Mouse (Mus musculus) heart, postnatal 0 days (tissue): ENCODE results near the gene Azi2. TPM values are rescaled to one million over a fixed set of nuclear protein-coding genes. Genes with fewer than 3 reads are reported as not detected.

ENCODE experiments used
- ATAC-seq: fragments of 200-750 bp; cut with Nextera tagmentation; 2 replicates; pipeline ENCODE4 v1.8.0; 2017; ENCODE audit warnings: low read depth, moderate number of reproducible peaks, moderate library complexity; ENCODE audit not compliant: insufficient read depth
- DNase-seq: peaks from one replicate; pipeline ENCODE4 v3.0.0-alpha.2; 2016; ENCODE audit warnings: low spot score
- H3K27ac ChIP-seq: fragments of 300-500 bp; sonication (generic); 2 replicates; pipeline ENCODE4 v1.5.1; 2014; ENCODE audit warnings: low read depth, mild to moderate bottlenecking
- H3K27me3 ChIP-seq: fragments of 300-500 bp; sonication (generic); 2 replicates; pipeline ENCODE4 v1.6.1; 2014; ENCODE audit warnings: low read length, mixed read lengths; ENCODE audit not compliant: control insufficient read depth, insufficient read depth
- H3K36me3 ChIP-seq: fragments of 300-500 bp; sonication (generic); replicated peaks from 2 replicates; pipeline ENCODE4 v1.6.1; 2014; ENCODE audit warnings: low read length, mixed read lengths; ENCODE audit not compliant: control insufficient read depth, insufficient read depth
- H3K4me1 ChIP-seq: fragments of 300-500 bp; sonication (generic); 2 replicates; pipeline ENCODE4 v1.6.1; 2014; ENCODE audit warnings: antibody characterized with exemption; ENCODE audit not compliant: control insufficient read depth, insufficient read depth
- H3K4me2 ChIP-seq: fragments of 300-500 bp; sonication (generic); 2 replicates; pipeline ENCODE4 v1.6.1; 2014; ENCODE audit warnings: low read depth, mild to moderate bottlenecking, low read length, moderate library complexity
- H3K4me3 ChIP-seq: fragments of 300-500 bp; sonication (generic); 2 replicates; pipeline ENCODE4 v1.5.1; 2014; ENCODE audit warnings: low read depth, low read length
- H3K9ac ChIP-seq: fragments of 300-500 bp; sonication (generic); replicated peaks from 2 replicates; pipeline ENCODE4 v1.6.1; 2014; ENCODE audit warnings: low read depth, low read length, mixed read lengths
- H3K9me3 ChIP-seq: fragments of 300-500 bp; sonication (generic); replicated peaks from 2 replicates; pipeline ENCODE4 v1.6.1; 2016; ENCODE audit warnings: low read length; ENCODE audit not compliant: control insufficient read depth
- CTCF ChIP-seq: IDR thresholded peaks from 2 replicates; pipeline ENCODE4 v1.5.1; 2016; ENCODE audit warnings: antibody characterized with exemption, control low read depth, low read depth
- EP300 ChIP-seq: IDR thresholded peaks from 2 replicates; pipeline ENCODE4 v1.6.1; 2016; ENCODE audit warnings: antibody characterized with exemption, low read depth
- WGBS: fragments of 180-500 bp; shearing (Covaris S2); extraction: QIAGEN DNeasy Blood & Tissue Kit; methylation state at CpG from one replicate; pipeline ENCODE4 v1.1.7; 2014; 5-methylcytosine and 5-hydroxymethylcytosine counted together
- polyA plus RNA-seq: library from polyadenylated mRNA; unstranded; fragments of >200 nt; fragmentation: Nextera tagmentation; extraction: Ambion mirVana; gene quantifications from 2 replicates; pipeline ENCODE4 v1.2.1, GENCODE M21; 2015
- total RNA-seq: library from RNA; depleted of rRNA; stranded (reverse); fragments of >200 nt; gene quantifications from 2 replicates; pipeline ENCODE4 v1.2.3, GENCODE M21; 2014; ENCODE audit warnings: low replicate concordance

The Azi2 gene
- total and polyA plus RNA-seq, 2 experiments from 2014 or later: 41.9 to 63.4 TPM

- TF ChIP-seq CTCF (no peak), EP300 (no peak)
- H3K27ac ChIP-seq: no peak overlapping the region
- no peaks in the 10 kb centered on the region for H3K9me3 ChIP-seq
- ATAC-seq (no peak), DNase-seq (no peak)
- no peak overlapping the region for H3K4me2 ChIP-seq
- H3K36me3 ChIP-seq: peaks cover 49% of the 10 kb centered on the region
- H3K4me3 ChIP-seq: no peak overlapping the region
- no peaks in the 10 kb centered on the region for H3K27me3 ChIP-seq
- H3K9ac ChIP-seq: no peak overlapping the region
- no peaks in the 10 kb centered on the region for H3K4me1 ChIP-seq
- 86% methylated on average over 3 of the region's 3 CpGs for WGBS
Observed at GRCm38 (mm10) chr9:118059101-118059500, 18.8 kb downstream of the Azi2 start.

DNA sequence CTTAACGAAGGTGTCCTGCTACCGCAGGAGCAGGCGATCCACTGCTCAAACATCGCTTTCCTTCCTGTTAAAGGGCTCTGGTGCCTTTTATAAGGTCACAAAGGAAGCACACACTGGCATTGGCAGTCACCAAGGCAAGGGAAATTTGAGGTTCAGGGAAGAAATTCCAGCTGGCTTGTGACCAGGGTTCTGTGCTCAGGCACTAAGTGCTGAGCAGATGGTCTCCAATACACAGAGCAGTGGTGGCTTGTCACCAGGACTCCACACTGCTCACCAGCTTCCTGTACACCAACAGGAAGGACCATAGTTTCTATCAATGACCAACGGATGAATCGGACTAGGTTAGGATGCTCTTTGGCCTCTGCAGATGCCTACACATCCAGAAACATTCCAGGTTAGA is 30.1 kb downstream of the Azi2 start:
- no peaks in the 10 kb centered on the region for H3K4me1 ChIP-seq
- H3K9me3 ChIP-seq: no peaks in the 10 kb centered on the region
- H3K36me3 ChIP-seq: peaks cover 33% of the 10 kb centered on the region
- H3K9ac ChIP-seq: no peak overlapping the region
- no peak overlapping the region for H3K4me2 ChIP-seq
- ATAC-seq (no peak), DNase-seq (no peak)
- no peak overlapping the region for H3K4me3 ChIP-seq
- H3K27me3 ChIP-seq: no peaks in the 10 kb centered on the region
- 85% methylated on average over 6 of the region's 6 CpGs for WGBS
- H3K27ac ChIP-seq: no peak overlapping the region
- TF ChIP-seq EP300 (no peak), CTCF (no peak)

DNA sequence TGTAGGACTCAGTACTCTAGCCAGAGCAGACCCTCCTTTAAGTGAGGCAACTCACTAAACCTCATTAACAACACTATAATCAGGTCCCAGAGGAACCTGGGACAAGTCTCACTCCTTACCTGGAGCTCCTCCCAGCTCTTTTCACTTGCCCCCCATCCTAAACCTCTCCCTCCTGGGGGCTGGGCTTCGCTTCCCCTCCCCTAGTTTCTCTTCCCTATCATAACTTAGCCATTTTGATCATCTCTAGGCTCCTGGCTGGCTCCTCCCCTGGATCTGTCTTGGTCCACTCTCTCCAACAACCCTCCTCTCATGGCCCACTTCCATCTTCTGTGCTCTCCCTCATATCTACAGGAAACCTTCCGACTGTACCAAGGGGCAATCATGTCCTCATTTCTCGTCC is 31.0 kb downstream of the Azi2 start:
- no peak overlapping the region for H3K27ac ChIP-seq
- no peak for ATAC-seq
- peaks cover 29% of the 10 kb centered on the region for H3K36me3 ChIP-seq
- H3K4me3 ChIP-seq: no peak overlapping the region
- H3K9ac ChIP-seq: no peak overlapping the region
- WGBS: 69% methylated on average over 3 of the region's 3 CpGs
- no peak overlapping the region for H3K4me2 ChIP-seq
- no peaks in the 10 kb centered on the region for H3K4me1 ChIP-seq
- no peaks in the 10 kb centered on the region for H3K9me3 ChIP-seq
- DNase-seq: no peak
- no peak for TF ChIP-seq CTCF
- TF ChIP-seq EP300: no peak
- no peaks in the 10 kb centered on the region for H3K27me3 ChIP-seq

DNA sequence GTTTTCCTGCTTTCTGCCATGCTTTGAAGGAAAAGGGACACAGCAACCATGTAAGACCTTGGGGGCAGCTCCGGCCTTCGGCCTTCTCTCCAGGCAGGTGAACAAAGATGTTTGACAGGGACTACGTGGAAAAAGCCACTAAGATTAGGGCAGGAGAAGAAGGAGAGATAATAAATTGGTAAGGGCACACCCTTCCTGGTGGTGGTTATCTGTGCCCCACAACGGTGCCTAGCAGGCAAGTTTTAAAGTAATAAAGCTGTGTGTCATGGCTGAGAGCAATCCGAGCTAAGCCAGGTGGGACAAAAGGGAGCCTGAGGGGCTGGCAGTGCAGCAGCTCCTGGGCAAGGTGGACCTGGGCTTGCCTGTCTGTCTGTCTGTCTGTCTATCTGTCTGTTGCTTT is 31.8 kb downstream of the Azi2 start:
- H3K4me2 ChIP-seq: no peak overlapping the region
- H3K36me3 ChIP-seq: peaks cover 23% of the 10 kb centered on the region
- H3K27ac ChIP-seq: no peak overlapping the region
- H3K9ac ChIP-seq: no peak overlapping the region
- no peaks in the 10 kb centered on the region for H3K9me3 ChIP-seq
- no peak for ATAC-seq
- no peak for DNase-seq
- TF ChIP-seq CTCF (no peak), EP300 (no peak)
- no peaks in the 10 kb centered on the region for H3K4me1 ChIP-seq
- no peak overlapping the region for H3K4me3 ChIP-seq
- WGBS: 73% methylated on average over 5 of the region's 5 CpGs
- H3K27me3 ChIP-seq: no peaks in the 10 kb centered on the region

- Histone ChIP-seq H3K27ac (no peak overlapping the region), H3K4me3 (no peak overlapping the region), H3K9ac (no peak overlapping the region), H3K4me2 (no peak overlapping the region), H3K36me3 (peaks cover 20% of the 10 kb centered on the region), H3K27me3 (no peaks in the 10 kb centered on the region), H3K4me1 (no peaks in the 10 kb centered on the region), H3K9me3 (no peaks in the 10 kb centered on the region)
- TF ChIP-seq EP300 (no peak), CTCF (no peak)
- ATAC-seq (no peak), DNase-seq (no peak)
- WGBS: 80% methylated on average over 3 of the region's 3 CpGs
Observed at GRCm38 (mm10) chr9:118073358-118073757, 33.1 kb downstream of the Azi2 start.

GRCm38 (mm10) chr9:118082575-118083431 is 42.5 kb downstream of the Azi2 start:
- H3K4me3 ChIP-seq: peak overlapping the region; percentile 13; the same call in 1 of the 2 replicates
- ATAC-seq (no peak), DNase-seq (no peak)
- H3K27me3 ChIP-seq: no peaks in the 10 kb centered on the region
- H3K9me3 ChIP-seq: no peaks in the 10 kb centered on the region
- peak overlapping the region; percentile 50 for H3K4me2 ChIP-seq
- no peaks in the 10 kb centered on the region for H3K36me3 ChIP-seq
- 36% methylated on average over 22 of the region's 22 CpGs for WGBS
- H3K27ac ChIP-seq: no peak overlapping the region
- H3K4me1 ChIP-seq: no peaks in the 10 kb centered on the region
- TF ChIP-seq CTCF: no peak
- TF ChIP-seq EP300: no peak
- no peak overlapping the region for H3K9ac ChIP-seq
